Mouse (Mus musculus): ENCODE measurements at regions not wholly inside any gene's neighbourhood (a gene's known extent, or its start where the extent isn't known, plus 50 kb on each side); places are given as distances from the start of the nearest gene placed in this dataset.
"Not testable (repeated sequence)": the region's sequence is repeated elsewhere in the genome, so short reads cannot be mapped to it uniquely, and the experiment has no call there.

DNA sequence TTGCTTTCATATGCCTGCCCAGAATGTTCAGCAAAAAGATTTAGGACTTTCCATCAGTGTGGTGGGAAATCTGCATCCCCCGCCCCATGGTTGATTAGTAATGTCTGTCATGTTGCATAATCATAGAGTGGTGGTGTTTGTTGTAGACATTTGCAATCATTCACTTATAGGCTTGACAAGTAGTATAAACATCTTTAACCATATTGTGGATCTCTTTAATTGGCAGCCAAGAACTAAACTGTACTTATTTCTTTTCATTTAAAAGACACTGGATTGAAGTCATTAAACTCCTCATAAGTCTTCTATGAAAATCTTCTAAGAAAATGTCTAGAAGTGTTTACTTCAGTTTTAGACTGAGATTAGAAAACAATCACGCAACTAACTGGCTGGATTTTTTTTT lies 646.0 kb upstream of the Ptbp2 start:
- Histone ChIP-seq H3K27ac (no peak overlapping the region), H3K36me3 (ENCODE audit: control insufficient read depth, insufficient read depth, low read length) (no peaks in the 10 kb centered on the region), H3K4me3 (no peak overlapping the region), H3K79me2 (replicated peaks; ENCODE audit: control insufficient read depth, insufficient read depth, low read length) (no peaks in the 10 kb centered on the region), H3K4me1 (ENCODE audit: control insufficient read depth, insufficient read depth, low read length) (no peaks in the 10 kb centered on the region), H3K9ac (ENCODE audit: low read depth, low read length) (no peak overlapping the region), H3K27me3 (ENCODE audit: control insufficient read depth, insufficient read depth, low read length) (no peaks in the 10 kb centered on the region)
- no peak for TF ChIP-seq POLR2A (IDR thresholded peaks at IDR 0.05; ENCODE audit: insufficient read depth, low read depth, low read length)
- no peak for TF ChIP-seq EP300 (IDR thresholded peaks at IDR 0.05; ENCODE audit: insufficient read depth, low read depth, low read length)
- TF ChIP-seq CTCF (IDR thresholded peaks at IDR 0.05): no peak
- WGBS: 66% methylated on average over 2 of the region's 2 CpGs
- intact Hi-C loops (cut with DNase I): no loop called here
- no peak for DNase-seq

DNA sequence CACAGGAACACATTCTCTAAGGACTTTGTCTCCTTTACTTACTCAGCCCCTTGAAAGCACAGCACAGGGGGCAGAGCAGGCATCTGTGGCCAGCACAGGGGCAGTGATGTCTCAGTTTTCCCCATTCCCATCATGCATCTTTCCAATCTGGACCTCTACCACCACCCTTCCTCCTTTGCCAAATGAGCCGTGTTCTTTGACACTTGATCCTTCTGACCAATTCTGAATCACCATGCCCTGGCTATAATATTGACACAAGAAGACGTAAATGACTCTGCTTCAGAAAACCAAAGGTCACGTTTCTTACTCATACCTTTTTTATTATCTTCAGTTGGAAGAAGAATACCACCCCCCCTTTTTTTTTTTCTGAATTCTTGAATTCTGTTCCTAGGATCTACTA lies 632.4 kb upstream of the Ptbp2 start:
- no peaks in the 10 kb centered on the region for H3K4me1 ChIP-seq (ENCODE audit: control insufficient read depth, insufficient read depth, low read length)
- H3K9ac ChIP-seq (ENCODE audit: low read depth, low read length): no peak overlapping the region
- no peaks in the 10 kb centered on the region for H3K36me3 ChIP-seq (ENCODE audit: control insufficient read depth, insufficient read depth, low read length)
- intact Hi-C loops (cut with DNase I): no loop called here
- no peaks in the 10 kb centered on the region for H3K79me2 ChIP-seq (replicated peaks; ENCODE audit: control insufficient read depth, insufficient read depth, low read length)
- WGBS: 76% methylated on average over 3 of the region's 3 CpGs
- H3K4me3 ChIP-seq: no peak overlapping the region
- no peaks in the 10 kb centered on the region for H3K27me3 ChIP-seq (ENCODE audit: control insufficient read depth, insufficient read depth, low read length)
- H3K27ac ChIP-seq: no peak overlapping the region
- TF ChIP-seq EP300 (IDR thresholded peaks at IDR 0.05; ENCODE audit: insufficient read depth, low read depth, low read length) (no peak), POLR2A (IDR thresholded peaks at IDR 0.05; ENCODE audit: insufficient read depth, low read depth, low read length) (no peak), CTCF (IDR thresholded peaks at IDR 0.05) (no peak)
- DNase-seq: no peak

DNA sequence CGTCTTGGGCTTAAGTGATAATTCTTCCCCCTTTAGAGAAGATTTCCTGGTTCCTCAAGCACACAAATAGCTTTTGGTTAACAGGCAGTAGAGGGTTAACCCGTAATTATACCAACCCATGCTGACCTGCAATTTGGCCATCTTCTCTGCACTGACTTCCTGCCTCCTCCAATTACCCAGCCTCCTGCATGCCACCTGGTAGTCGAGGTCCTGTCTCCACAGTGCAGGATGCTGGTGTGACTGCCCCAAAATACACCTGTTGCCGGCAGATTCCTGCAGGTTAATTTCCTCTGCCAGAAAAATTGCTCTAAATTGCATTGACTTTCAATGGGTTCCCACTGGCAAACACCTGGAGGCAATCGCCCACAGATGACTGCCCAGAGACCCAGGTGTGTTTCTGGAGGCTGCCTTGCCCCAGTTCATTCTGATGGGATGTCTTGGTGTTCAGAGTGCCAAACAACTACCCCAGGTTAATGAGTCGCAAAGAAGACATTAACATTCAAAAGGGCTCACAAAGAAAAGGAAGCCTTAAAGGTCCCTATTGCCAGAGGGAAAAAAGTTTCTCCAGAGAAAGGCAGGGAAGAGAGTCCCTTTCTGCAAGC lies 591.5 kb upstream of the Ptbp2 start:
- intact Hi-C loops (cut with DNase I): no loop called here
- WGBS: 40% methylated on average over 6 of the region's 6 CpGs

DNA sequence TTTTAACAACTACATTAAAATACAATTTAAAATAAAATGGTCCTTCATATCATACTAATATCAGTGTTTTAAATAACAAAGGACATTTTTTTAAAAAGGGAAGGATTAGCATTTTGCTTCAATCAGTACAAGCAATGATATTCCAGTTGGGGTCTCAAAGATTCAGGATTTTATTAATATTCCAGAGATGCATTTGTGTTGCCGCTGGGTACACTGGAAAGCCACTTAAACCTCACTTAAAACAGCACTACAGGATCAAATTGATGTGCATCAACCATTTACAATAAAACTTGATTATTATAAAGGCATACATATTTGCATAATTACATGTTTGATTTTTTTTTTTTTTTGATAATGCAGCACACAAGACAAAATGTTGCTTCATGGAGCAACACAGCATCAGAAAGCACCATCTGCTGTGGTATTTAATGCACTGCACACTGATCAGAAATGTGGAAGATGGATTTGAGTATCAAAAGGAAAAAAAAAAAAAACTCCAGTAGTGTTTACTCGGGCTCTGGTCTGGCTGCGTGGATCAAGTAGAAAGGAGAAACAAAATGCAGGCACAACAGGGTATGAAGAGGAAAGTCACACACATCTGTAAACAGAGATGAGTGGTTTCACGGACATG lies 558.6 kb upstream of the Ptbp2 start:
- no peaks in the 10 kb centered on the region for H3K79me2 ChIP-seq (replicated peaks; ENCODE audit: control insufficient read depth, insufficient read depth, low read length)
- no peak overlapping the region for H3K27ac ChIP-seq
- H3K36me3 ChIP-seq (ENCODE audit: control insufficient read depth, insufficient read depth, low read length): no peaks in the 10 kb centered on the region
- no peak overlapping the region for H3K9ac ChIP-seq (ENCODE audit: low read depth, low read length)
- no peak overlapping the region for H3K4me3 ChIP-seq
- intact Hi-C loops (cut with DNase I): no loop called here
- H3K27me3 ChIP-seq (ENCODE audit: control insufficient read depth, insufficient read depth, low read length): no peaks in the 10 kb centered on the region
- no peak for DNase-seq
- no peak for TF ChIP-seq CTCF (IDR thresholded peaks at IDR 0.05)
- no peak for TF ChIP-seq EP300 (IDR thresholded peaks at IDR 0.05; ENCODE audit: insufficient read depth, low read depth, low read length)
- no peak for TF ChIP-seq POLR2A (IDR thresholded peaks at IDR 0.05; ENCODE audit: insufficient read depth, low read depth, low read length)
- H3K4me1 ChIP-seq (ENCODE audit: control insufficient read depth, insufficient read depth, low read length): no peaks in the 10 kb centered on the region
- 81% methylated on average over 4 of the region's 4 CpGs for WGBS

More for the DNA sequence above, 591.5 kb upstream of the Ptbp2 start:
- no peak overlapping the region for H3K27ac ChIP-seq
- no peaks in the 10 kb centered on the region for H3K36me3 ChIP-seq (ENCODE audit: control insufficient read depth, insufficient read depth, low read length)
- H3K9ac ChIP-seq (ENCODE audit: low read depth, low read length): no peak overlapping the region
- no peaks in the 10 kb centered on the region for H3K27me3 ChIP-seq (ENCODE audit: control insufficient read depth, insufficient read depth, low read length)
- no peaks in the 10 kb centered on the region for H3K79me2 ChIP-seq (replicated peaks; ENCODE audit: control insufficient read depth, insufficient read depth, low read length)
- H3K4me1 ChIP-seq (ENCODE audit: control insufficient read depth, insufficient read depth, low read length): no peaks in the 10 kb centered on the region
- H3K4me3 ChIP-seq: no peak overlapping the region
- DNase-seq: no peak
- no peak for TF ChIP-seq EP300 (IDR thresholded peaks at IDR 0.05; ENCODE audit: insufficient read depth, low read depth, low read length)
- no peak for TF ChIP-seq CTCF (IDR thresholded peaks at IDR 0.05)
- TF ChIP-seq POLR2A (IDR thresholded peaks at IDR 0.05; ENCODE audit: insufficient read depth, low read depth, low read length): no peak

DNA sequence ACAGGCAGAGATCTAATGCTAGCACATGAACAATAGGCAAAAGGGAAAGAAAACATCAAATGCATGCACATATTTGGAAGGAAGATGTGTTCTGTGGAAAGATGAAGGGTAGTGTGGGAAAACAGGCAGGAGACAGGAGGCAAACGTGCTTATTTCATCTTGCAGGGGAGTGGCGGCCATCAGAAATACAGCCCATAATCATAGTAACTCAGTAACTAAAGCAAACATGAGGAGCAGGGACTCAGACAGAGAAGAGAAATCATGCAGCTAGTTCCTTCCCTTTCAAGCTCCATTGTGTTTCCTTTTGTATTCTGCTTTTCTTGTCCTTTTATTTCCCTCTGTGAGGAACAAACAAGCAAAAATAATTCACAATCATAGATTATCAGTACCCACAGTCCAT lies 557.6 kb upstream of the Ptbp2 start:
- no peaks in the 10 kb centered on the region for H3K79me2 ChIP-seq (replicated peaks; ENCODE audit: control insufficient read depth, insufficient read depth, low read length)

DNA sequence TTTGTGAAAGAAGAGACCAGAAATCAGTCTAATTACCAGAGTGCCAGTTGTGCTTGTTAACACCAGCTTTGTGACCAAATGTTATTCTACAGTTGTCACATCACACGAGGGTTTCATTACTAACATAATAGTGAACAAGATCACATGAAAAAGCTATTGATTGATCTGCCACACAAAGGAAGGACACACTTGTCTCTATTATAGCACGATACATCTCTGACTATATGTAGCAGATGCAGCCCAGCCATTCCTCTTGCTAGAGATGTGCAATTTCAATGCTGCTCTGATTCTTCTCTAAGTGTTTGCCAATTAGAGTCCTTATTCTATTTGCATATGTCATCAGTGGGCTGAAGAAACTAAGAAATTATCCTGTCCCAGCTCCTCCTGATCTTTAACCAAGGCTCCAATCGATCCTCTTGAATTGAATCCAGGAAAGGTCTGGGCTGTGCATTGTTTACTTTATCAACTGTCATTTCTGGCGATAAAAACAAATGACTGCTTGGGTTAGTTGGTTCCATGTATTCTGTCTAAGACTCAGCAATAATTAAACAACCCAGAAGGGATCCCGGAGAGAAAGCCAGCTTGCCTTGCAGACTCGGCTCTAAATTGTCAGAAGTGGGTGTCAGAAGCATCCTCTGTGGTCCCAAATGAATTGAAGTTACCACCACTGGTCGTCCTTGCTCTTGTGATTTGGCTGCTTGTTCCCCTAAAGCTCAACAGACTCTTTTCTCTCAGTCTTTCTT lies 551.7 kb upstream of the Ptbp2 start:
- H3K4me3 ChIP-seq: no peak overlapping the region
- H3K27ac ChIP-seq: no peak overlapping the region
- H3K9ac ChIP-seq (ENCODE audit: low read depth, low read length): no peak overlapping the region
- H3K4me1 ChIP-seq (ENCODE audit: control insufficient read depth, insufficient read depth, low read length): no peaks in the 10 kb centered on the region
- H3K27me3 ChIP-seq (ENCODE audit: control insufficient read depth, insufficient read depth, low read length): no peaks in the 10 kb centered on the region
- DNase-seq: no peak
- H3K36me3 ChIP-seq (ENCODE audit: control insufficient read depth, insufficient read depth, low read length): no peaks in the 10 kb centered on the region
- 61% methylated on average over 7 of the region's 7 CpGs for WGBS
- intact Hi-C loops (cut with DNase I): no loop called here
- TF ChIP-seq EP300 (IDR thresholded peaks at IDR 0.05; ENCODE audit: insufficient read depth, low read depth, low read length) (no peak), CTCF (IDR thresholded peaks at IDR 0.05) (no peak), POLR2A (IDR thresholded peaks at IDR 0.05; ENCODE audit: insufficient read depth, low read depth, low read length) (no peak)
- no peaks in the 10 kb centered on the region for H3K79me2 ChIP-seq (replicated peaks; ENCODE audit: control insufficient read depth, insufficient read depth, low read length)

More for the DNA sequence above, 557.6 kb upstream of the Ptbp2 start:
- no peak for DNase-seq
- H3K27ac ChIP-seq: no peak overlapping the region
- intact Hi-C loops (cut with DNase I): no loop called here
- no peaks in the 10 kb centered on the region for H3K36me3 ChIP-seq (ENCODE audit: control insufficient read depth, insufficient read depth, low read length)
- TF ChIP-seq CTCF (IDR thresholded peaks at IDR 0.05) (no peak), POLR2A (IDR thresholded peaks at IDR 0.05; ENCODE audit: insufficient read depth, low read depth, low read length) (no peak), EP300 (IDR thresholded peaks at IDR 0.05; ENCODE audit: insufficient read depth, low read depth, low read length) (no peak)
- no peaks in the 10 kb centered on the region for H3K27me3 ChIP-seq (ENCODE audit: control insufficient read depth, insufficient read depth, low read length)
- H3K4me3 ChIP-seq: no peak overlapping the region
- no peaks in the 10 kb centered on the region for H3K4me1 ChIP-seq (ENCODE audit: control insufficient read depth, insufficient read depth, low read length)
- 65% methylated on average over 2 of the region's 2 CpGs for WGBS
- H3K9ac ChIP-seq (ENCODE audit: low read depth, low read length): no peak overlapping the region

DNA sequence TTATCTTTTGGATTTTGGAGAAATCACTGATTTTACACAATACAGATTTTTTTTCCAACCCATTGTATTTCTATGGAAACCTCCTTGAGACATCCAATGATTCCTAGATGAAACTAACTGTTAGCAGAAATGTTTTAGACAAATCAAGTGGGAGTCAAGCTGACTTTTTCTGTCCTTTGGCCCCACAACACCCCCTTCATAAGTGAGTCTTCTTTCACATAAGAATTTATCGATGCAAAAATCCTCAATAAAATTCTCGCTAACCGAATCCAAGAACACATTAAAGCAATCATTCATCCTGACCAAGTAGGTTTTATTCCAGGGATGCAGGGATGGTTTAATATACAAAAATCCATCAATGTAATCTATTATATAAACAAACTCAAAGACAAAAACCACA lies 522.8 kb upstream of the Ptbp2 start:
- DNase-seq; H3K27ac ChIP-seq; H3K9ac ChIP-seq (ENCODE audit: low read depth, low read length); H3K4me3 ChIP-seq; H3K79me2 ChIP-seq (replicated peaks; ENCODE audit: control insufficient read depth, insufficient read depth, low read length); H3K27me3 ChIP-seq (ENCODE audit: control insufficient read depth, insufficient read depth, low read length); intact Hi-C loops (cut with DNase I); H3K4me1 ChIP-seq (ENCODE audit: control insufficient read depth, insufficient read depth, low read length); H3K36me3 ChIP-seq (ENCODE audit: control insufficient read depth, insufficient read depth, low read length): not testable (repeated sequence)
- WGBS: 96% methylated on average over 3 of the region's 3 CpGs
